Mouse (Mus musculus): ENCODE measurements around the gene Pi4ka. TPM values are rescaled to one million over a fixed set of nuclear protein-coding genes. Genes with fewer than 3 reads are reported as not detected.

The Pi4ka gene
- total RNA-seq, 2 experiments from 2014 or later: 16.0 to 16.6 TPM

- intact Hi-C loops (cut with DNase I; ENCODE audit: low total_unique reads): no loop called here
- DNase-seq: no peak
Observed at GRCm38 (mm10) chr16:17340705-17341104, 65.4 kb downstream of the Pi4ka start.

DNA sequence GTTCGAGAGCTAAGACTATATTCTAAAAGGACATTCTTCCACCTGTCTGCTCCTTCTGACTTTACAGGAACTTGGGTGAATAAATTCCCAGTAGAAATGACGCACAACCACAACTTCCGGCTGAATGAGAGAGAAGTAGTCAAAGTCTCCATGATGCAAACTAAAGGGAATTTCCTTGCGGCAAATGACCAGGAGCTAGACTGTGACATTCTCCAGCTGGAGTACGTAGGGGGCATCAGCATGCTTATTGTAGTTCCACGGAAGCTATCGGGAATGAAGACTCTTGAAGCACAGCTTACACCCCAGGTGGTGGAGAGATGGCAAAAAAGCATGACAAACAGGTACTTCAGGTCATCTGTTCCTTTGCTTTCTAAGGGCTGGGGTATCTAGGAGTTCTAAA, 66.4 kb downstream of the Pi4ka start:
- intact Hi-C loops (cut with DNase I; ENCODE audit: low total_unique reads): no loop called here
- DNase-seq: no peak

GRCm38 (mm10) chr16:17336089-17336488, 70.0 kb downstream of the Pi4ka start:
- DNase-seq: no peak
- intact Hi-C loops (cut with DNase I; ENCODE audit: low total_unique reads): no loop called here

DNA sequence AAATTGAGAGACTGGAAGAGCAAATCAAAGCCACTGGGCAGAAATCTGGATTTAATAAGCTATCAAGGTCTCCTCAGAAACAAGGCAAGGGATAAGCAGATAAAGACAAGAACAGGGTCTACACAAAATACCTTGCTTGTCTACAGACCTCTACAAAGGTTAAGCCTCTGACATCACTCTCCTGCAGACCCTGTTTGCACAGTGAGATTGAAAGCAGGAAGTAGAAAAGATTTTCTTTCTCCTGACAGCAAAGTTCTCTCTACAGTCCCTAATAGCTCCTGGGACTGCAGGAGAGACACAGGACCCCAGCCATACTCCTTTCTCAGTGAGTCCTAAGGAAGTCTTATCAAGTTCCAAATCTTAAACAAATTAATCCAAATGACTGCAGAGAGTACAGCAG, 71.5 kb downstream of the Pi4ka start:
- intact Hi-C loops (cut with DNase I; ENCODE audit: low total_unique reads): no loop called here
- DNase-seq: no peak

GRCm38 (mm10) chr16:17331855-17332254, 74.3 kb downstream of the Pi4ka start:
- no peak for DNase-seq
- intact Hi-C loops (cut with DNase I; ENCODE audit: low total_unique reads): no loop called here

DNA sequence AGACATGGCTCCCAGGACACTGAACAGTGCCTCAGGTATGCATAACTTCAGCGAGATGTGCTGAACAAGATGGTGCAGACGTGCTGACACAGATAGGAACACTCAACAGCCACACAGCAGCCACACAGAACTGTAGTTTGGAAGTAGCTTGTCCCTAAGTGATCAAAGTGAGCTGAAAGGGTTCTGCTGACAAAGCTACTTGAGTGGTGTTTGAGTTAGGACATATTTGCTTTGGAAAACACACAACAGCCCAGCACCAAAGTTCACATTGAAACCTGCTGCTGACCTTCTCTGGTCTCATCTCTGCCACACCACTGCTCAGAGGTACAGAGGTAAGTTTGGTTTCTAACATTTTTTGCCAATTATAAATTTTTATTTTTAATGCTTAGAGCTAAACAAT, 75.0 kb downstream of the Pi4ka start, which contains the start of gene Serpind1:
Serpind1 (plus strand) TSS at position 256 of the 400 bp plus-strand sequence.
- intact Hi-C loops (cut with DNase I; ENCODE audit: low total_unique reads): no loop called here
- no peak for DNase-seq

DNA sequence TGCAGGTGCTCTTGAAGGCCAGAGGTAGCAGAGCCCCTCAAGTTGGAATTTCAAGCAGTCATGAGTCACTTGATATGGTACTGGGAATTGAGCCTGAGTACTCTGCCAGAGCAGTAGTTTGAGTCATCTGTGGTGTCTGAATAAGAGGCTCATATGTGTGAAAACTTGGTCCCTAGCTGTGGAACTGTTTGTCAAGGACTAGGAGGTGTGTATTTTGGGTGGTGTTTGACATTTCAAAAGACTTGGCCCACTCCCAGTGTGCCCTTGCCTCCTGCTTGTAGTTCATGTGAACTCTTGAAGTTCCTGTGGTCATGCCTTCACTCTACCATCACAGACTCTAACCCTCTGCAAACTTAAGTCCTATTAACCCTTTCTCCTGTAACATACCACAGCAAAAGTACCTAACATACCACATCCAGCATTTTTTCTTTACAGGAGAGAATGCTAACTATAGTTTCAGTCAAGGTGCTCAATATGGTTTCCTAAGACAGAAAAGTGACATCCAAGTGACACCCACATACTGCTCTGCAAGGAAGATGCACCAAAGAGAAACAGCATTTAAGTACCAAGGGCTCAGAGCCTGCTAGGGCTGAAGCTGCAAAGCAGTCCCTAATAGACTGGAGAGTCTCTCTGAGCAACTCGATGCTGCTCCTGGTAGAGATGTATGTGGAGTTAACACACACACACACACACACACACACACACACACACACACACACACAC, 76.1 kb downstream of the Pi4ka start:
- intact Hi-C loops (cut with DNase I; ENCODE audit: low total_unique reads): no loop called here
- no peak for DNase-seq

DNA sequence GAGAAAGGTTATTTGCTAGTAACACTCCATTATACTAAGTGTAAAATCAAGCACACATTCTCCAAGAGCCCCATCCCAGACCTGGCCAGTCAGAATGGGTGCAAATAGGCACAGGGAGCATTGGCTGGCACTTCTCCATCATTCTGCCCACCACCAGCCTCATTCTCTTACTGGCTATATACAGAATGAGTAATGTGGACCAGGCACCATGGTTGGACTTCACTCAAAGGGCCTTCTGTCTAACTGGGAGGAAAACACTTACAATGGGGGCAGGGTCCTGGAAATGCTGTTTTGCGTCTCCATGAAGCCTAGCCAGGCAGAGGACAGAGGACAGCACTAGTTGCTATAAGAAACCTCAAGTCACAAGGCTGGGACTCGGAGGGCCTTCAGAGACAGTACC, 80.0 kb downstream of the Pi4ka start:
- no peak for DNase-seq
- intact Hi-C loops (cut with DNase I; ENCODE audit: low total_unique reads): no loop called here

DNA sequence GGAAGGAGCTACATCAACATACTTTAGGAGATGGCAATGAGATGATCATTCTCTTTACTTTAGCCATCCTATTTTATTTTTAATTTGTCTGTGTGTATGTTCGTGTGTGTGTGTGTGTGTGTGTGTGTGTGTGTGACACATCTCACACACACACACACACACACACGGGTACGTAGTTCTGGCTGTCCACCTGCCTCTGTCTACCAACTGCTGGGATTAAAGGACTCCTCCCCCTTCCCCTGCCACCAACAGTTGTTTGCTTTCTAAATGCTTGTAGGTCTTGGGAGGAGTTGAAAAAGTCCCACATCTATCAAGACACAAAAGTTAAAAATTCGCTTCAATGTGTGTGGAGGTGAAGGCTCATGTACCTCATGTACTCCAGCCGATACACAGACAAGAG, 81.4 kb downstream of the Pi4ka start:
- intact Hi-C loops (cut with DNase I; ENCODE audit: low total_unique reads): no loop called here
- no peak for DNase-seq

- intact Hi-C loops (cut with DNase I; ENCODE audit: low total_unique reads): no loop called here
- DNase-seq: no peak
Observed at GRCm38 (mm10) chr16:17321481-17321880, 84.6 kb downstream of the Pi4ka start.

DNA sequence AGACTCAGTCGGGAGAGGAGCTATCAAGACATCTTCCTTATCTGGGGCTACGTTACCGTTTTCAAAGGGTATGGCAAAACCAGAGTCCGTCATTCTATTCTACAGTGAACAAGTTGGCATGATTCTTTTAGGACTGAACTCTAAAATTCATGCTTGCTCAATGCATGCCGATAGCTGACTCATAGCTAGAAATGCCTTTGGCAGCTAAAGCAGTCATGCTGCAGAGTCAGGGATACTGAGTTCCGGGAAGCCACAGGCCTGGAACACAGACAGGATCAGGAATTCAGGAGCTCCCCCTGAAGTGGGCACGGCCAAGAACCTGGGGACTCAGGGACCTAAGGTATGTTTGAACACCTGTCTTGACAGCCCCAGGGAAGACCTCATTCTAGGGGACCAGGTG, 89.6 kb downstream of the Pi4ka start:
- DNase-seq: no peak

GRCm38 (mm10) chr16:17312531-17312930, 93.6 kb downstream of the Pi4ka start:
- intact Hi-C loops (cut with DNase I; ENCODE audit: low total_unique reads): no loop called here
- DNase-seq: no peak

More for the DNA sequence above, 89.6 kb downstream of the Pi4ka start:
- intact Hi-C loops (cut with DNase I; ENCODE audit: low total_unique reads): no loop called here

DNA sequence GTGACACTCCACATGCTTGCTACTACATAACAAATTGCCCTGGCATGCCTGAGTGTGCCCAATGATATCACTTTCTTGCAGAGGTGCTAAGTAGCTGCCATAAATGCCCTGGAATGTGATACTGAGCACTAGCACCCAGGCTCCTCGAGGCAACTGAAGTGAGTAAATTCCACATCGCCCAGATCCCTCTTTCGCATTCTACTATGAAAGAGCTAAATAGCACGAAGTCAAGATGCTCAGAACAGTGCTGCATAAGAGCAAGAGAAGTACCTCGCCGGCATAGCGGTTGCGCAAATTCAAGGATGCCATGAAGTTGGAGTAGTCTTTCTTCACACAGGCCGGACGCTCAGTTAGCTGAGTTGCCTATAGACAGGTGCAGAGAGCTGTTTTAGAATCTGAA, 97.1 kb downstream of the Pi4ka start:
- intact Hi-C loops (cut with DNase I; ENCODE audit: low total_unique reads): no loop called here
- DNase-seq: no peak

- intact Hi-C loops (cut with DNase I; ENCODE audit: low total_unique reads): no loop called here
- DNase-seq: no peak
Observed at GRCm38 (mm10) chr16:17307461-17307860, 98.7 kb downstream of the Pi4ka start.

DNA sequence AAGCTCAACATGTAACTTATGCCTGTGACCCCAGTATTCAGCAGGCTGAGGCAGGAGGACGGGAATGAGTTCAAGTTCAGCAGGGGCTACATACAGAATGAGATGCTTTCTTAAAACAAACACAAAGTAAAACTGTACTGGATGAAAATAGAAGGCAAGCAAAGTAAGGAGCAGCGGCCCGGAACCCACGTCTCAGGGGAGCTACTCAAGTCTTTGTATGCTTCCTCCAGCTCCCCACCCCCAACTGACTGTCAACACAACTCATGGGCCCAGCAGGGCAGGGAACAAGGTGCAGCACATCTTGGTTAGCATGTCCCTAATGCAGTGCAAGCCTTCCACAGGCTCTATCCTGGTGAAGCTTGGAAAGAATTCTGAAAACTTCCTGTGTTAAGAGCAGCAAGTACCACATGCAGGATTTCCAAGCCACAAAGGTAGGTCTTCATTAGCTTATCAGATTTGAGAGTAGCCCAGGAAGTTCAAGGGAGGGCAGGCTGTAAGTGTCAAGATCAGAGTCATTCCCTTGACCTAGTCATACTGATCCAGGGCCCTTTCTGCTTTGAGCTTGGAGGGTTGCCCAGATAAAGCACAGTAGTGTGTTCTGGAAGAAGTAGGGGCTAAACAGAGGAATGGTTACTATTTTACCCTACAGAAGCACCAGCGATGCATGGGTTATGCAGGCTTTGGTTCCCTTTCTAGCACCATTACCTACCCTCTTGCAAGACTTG, 102.4 kb downstream of the Pi4ka start:
- no peak for DNase-seq
- intact Hi-C loops (cut with DNase I; ENCODE audit: low total_unique reads): no loop called here

DNA sequence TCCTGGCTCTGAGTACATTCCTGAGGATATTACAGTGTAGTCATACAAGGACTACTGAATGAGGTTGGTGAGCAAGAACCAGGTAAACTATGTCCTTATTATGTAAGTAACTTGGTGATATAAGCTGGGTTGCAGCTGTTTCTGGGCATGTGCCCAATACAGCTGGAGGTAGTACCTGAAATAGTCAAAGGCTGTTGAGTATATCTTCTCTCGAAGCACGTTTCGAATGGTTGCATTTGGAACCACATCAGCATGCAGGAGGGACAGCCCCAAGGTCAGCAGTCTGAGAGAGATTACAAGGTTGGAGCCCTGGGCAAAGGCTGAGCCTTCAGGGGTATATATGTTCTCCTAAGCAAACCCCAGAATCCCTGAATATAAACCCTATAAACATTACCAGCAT, 105.3 kb downstream of the Pi4ka start:
- no peak for DNase-seq
- intact Hi-C loops (cut with DNase I; ENCODE audit: low total_unique reads): no loop called here

DNA sequence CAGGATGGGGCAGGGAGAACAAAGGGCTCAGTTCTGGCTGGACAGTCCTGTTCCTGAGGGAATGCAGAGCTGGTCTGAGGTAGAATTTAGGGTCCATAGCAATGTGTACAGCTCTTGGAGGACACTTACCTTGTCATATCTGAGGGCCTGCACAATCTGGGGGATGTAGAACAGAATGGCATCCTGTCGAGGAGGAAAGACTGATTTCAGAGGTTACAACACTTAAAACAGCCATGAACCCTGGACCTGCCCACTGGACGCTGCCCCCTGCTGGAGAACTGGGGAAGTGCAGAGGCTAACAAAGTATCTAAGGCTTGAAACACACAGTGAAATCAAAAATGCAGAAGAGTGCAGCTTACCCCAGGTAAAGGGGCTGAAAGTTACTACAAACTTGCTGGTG, 113.4 kb downstream of the Pi4ka start:
- peak; percentile 51 for DNase-seq
- intact Hi-C loops (cut with DNase I; ENCODE audit: low total_unique reads): no loop called here

GRCm38 (mm10) chr16:17291016-17291415, 115.1 kb downstream of the Pi4ka start:
- no peak for DNase-seq
- intact Hi-C loops (cut with DNase I; ENCODE audit: low total_unique reads): no loop called here

DNA sequence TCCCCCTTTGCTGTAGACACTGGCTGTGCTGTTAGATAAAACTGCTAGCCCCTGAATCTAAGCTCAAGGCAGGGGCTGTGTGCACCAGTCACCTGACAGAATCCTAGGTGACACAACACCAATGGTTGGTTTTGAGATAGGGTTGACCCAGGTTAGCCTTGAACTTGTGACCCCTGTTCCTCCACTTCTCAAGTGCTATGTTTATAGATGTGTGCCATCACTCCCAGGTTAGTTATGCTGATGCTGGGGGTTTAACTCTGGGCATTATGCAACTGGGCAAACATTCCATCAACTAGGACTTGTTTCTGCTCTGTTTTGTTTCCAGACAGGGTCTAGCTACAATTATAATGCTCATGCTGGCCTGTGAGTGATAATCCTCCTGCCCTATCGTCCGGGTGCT, 119.0 kb downstream of the Pi4ka start:
- intact Hi-C loops (cut with DNase I; ENCODE audit: low total_unique reads): no loop called here
- DNase-seq: no peak

DNA sequence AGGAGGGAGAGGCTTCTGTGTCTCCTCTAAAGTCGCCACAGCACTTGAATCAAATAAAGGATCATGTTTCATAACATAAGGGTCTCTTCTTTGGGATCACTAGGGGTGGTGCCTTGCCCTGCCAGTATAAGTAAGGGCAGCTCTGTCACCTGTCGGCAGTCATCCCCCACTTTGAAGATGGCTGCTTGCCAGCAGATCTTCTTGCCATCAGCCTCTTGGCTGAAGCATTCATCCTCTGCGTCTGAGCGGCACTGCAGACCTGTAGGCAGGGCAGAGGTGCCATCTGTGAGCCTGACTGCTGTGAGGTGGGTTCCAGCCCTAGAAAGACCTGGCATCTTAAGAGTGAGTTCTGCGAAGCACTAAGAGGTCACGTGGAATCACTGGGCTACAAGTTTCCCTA, 123.0 kb downstream of the Pi4ka start:
- no peak for DNase-seq
- intact Hi-C loops (cut with DNase I; ENCODE audit: low total_unique reads): no loop called here

DNA sequence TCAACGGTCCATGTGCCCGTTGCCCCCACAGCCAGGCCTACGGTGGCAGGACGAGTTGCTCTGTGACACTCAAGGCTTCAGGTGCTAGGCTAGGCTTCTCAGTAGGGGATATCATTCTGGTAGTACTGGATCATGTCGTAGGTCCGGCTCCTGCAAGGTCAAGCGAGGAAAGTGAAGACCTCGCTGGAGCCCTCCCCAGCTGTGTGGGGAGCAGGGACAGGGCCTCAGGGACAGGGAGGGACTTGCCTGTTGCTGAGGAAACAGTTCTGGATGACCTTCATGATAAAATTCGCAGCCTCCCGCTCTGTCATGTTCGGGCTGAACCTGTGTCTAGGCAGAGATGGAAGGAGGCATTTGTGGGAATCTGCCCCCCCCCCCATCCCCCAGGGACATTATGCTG, 125.6 kb downstream of the Pi4ka start:
- intact Hi-C loops (cut with DNase I; ENCODE audit: low total_unique reads): no loop called here
- DNase-seq: no peak
